Mouse (Mus musculus) liver (tissue): ENCODE data around the gene Olfr582.

Source experiments
- DNase-seq: peaks from one replicate; pipeline ENCODE4 v3.0.0-alpha.2; 2020; ENCODE audit warnings: mixed read lengths

Olfr582 gene

DNA sequence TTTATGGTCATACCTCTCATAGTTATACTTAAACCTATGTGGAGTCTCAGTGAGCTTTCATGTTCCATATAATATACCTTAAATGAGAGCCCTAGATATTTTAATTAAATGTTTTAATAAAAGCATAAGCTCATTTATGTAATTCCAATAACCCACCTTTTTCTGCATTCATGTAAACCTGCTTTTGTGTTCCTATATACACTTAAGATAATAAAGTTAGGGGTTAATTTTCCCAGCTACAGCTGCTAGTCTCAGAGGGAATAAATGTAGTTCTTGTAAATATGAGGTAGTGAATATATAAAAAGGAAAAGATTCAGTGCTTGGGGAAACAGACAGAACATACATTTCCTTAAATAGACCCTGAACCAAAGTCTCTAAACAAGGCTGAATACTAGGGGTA, at the start of gene Olfr582:
Gene Olfr582, plus strand, starts transcription at position 301 of the 400 bp plus-strand sequence.
- DNase-seq = no peak

DNA sequence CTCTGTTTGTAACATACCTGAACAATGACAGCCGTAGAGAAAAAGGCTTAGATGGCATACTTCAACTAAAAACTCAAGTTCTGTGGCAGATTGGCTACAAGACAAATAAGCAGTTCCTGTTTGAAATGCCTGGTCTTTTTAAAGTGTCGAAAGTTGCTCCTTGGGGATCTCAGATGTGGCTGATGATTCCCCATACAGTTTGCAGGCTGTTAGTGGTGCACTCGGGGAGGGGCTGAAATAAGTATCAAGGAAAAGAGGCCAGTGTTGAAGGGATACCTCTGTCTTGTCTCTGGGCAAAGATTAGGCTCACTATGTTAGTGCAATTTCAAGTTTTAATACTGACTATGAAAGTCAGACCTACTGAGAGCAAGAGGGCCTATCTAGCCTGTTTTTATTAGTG, 48.6 kb upstream of the Olfr582 start, which contains the start of gene Olfr578:
Gene Olfr578, minus strand, starts transcription at position 101 of the 400 bp plus-strand sequence.
- no peak for DNase-seq

DNA sequence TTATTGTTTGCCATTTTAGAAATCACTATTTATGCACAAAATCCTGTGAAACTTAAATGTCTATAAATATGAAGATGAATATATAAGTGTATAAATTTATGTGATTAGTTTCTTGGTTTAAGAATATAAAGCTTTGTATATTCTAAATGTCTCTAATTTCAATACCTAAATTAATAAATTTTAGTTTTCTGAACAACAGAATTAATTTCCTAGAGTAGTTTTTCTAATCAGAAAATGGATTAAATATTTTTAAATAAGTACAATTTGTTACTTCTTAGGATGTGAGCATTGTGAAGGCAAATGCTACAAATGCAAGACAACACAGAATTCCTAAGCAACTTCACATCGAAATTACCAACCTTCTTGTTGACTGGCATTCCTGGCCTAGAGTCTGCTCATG, 13.2 kb downstream of the Olfr582 start, which contains the start of gene Olfr583:
Gene Olfr583, plus strand, starts transcription at position 301 of the 400 bp plus-strand sequence.
- DNase-seq = no peak

DNA sequence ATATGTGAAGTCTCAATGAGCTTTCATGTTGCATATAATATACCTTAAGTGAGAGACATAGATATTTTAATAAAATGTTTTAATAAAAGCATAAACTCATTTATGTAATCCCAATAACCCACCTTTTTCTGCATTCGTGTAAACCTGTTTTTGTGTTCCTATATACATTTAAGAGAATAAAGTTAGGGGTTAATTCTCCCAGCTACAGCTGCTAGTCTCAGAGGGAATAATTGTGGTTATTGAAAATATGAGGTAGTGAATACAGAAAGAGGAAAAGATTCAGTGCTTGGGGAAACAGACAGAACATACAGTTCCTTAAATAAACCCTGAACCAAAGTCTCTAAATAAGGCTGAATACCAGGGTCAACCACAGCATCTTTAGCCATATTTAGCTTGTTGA, 43.8 kb downstream of the Olfr582 start, which contains the start of gene Olfr584:
Gene Olfr584, plus strand, starts transcription at position 301 of the 400 bp plus-strand sequence.
- no peak for DNase-seq
